Mouse (Mus musculus) MEL (cell line): ENCODE data around the gene Zc3h10. TPM values are rescaled to one million over a fixed set of nuclear protein-coding genes. Genes with fewer than 3 reads are reported as not detected.
"Not testable (repeated sequence)": the region's sequence is repeated elsewhere in the genome, so short reads cannot be mapped to it uniquely, and the experiment has no call there.

ENCODE experiments used
- DNase-seq: peaks from one replicate; pipeline ENCODE4 v3.0.0; 2011; ENCODE audit warnings: low read depth, low spot score
- H3K27ac ChIP-seq: 2 replicates; pipeline ENCODE4 v1.5.1; 2012; ENCODE audit warnings: low read depth, mild to moderate bottlenecking, control low read depth, low read length, moderate library complexity; ENCODE audit not compliant: control insufficient read depth
- H3K27me3 ChIP-seq, 2 experiments: fragments of 150-350 bp in 1 of 2; sonication (generic) in 1 of 2; 2 replicates each; pipeline ENCODE4 v1.6.1; 2012; ENCODE audit warnings: low read length in 2 of 2, mild to moderate bottlenecking in 2 of 2, improper control_type of control experiment in 1 of 2, moderate library complexity in 1 of 2; ENCODE audit not compliant: insufficient read depth in 2 of 2, control insufficient read depth in 1 of 2
- H3K36me3 ChIP-seq, 2 experiments: 2 replicates each; pipeline ENCODE4 v1.6.1; 2012 to 2014; ENCODE audit warnings: low read length in 2 of 2, improper control_type of control experiment in 1 of 2, inconsistent platforms in 1 of 2, mild to moderate bottlenecking in 1 of 2; ENCODE audit not compliant: insufficient read depth in 2 of 2, control insufficient read depth in 1 of 2
- H3K4me1 ChIP-seq, 2 experiments: fragments of 150-350 bp in 1 of 2; sonication (generic) in 1 of 2; 2 replicates each; pipeline ENCODE4 v1.6.1; 2012; ENCODE audit warnings: low read length in 2 of 2, improper control_type of control experiment in 1 of 2, mild to moderate bottlenecking in 1 of 2; ENCODE audit not compliant: insufficient read depth in 2 of 2, control insufficient read depth in 1 of 2
- H3K4me3 ChIP-seq, 2 experiments: fragments of 150-350 bp in 1 of 2; sonication (generic) in 1 of 2; 2 replicates each; pipeline ENCODE4 v1.5.1; 2012; ENCODE audit warnings: low read depth in 2 of 2, low read length in 2 of 2, mild to moderate bottlenecking in 2 of 2, moderate library complexity in 2 of 2, control low read depth in 1 of 2, improper control_type of control experiment in 1 of 2; ENCODE audit not compliant: control insufficient read depth in 1 of 2, insufficient read depth in 1 of 2
- H3K79me2 ChIP-seq: 2 replicates; pipeline ENCODE4 v1.6.1; 2012; ENCODE audit warnings: mild to moderate bottlenecking, low read length, moderate library complexity; ENCODE audit not compliant: control insufficient read depth, poor library complexity, insufficient read depth
- H3K9ac ChIP-seq: 2 replicates; pipeline ENCODE4 v1.6.1; 2012; ENCODE audit warnings: low read depth, mild to moderate bottlenecking, control low read depth, low read length, moderate library complexity; ENCODE audit not compliant: control insufficient read depth, poor library complexity, severe bottlenecking
- H3K9me3 ChIP-seq: fragments of 150-350 bp; sonication (generic); replicated peaks from 2 replicates; pipeline ENCODE4 v1.6.1; 2012; ENCODE audit warnings: mild to moderate bottlenecking, low read length, improper control_type of control experiment, moderate library complexity; ENCODE audit not compliant: insufficient read depth
- BHLHE40 ChIP-seq: IDR thresholded peaks from 2 replicates; pipeline ENCODE4 v1.6.1; 2012; ENCODE audit warnings: low read depth, mild to moderate bottlenecking, inconsistent platforms, low read length, improper control_type of control experiment, borderline replicate concordance
- CHD1 ChIP-seq: IDR thresholded peaks from 2 replicates; pipeline ENCODE4 v1.6.1; 2012; ENCODE audit warnings: low read depth, mild to moderate bottlenecking, inconsistent platforms, low read length, improper control_type of control experiment
- E2F4 ChIP-seq: IDR thresholded peaks from 2 replicates; pipeline ENCODE4 v1.6.1; 2011; ENCODE audit warnings: low read depth, low read length, improper control_type of control experiment, borderline replicate concordance
- ETS1 ChIP-seq: IDR thresholded peaks from 2 replicates; pipeline ENCODE4 v1.6.1; 2012; ENCODE audit warnings: low read depth, mild to moderate bottlenecking, inconsistent platforms, low read length, improper control_type of control experiment, moderate library complexity
- GABPA ChIP-seq: IDR thresholded peaks from 2 replicates; pipeline ENCODE4 v1.6.1; 2012; ENCODE audit warnings: low read depth, mild to moderate bottlenecking, inconsistent platforms, low read length, improper control_type of control experiment, moderate library complexity
- GATA1 ChIP-seq: IDR thresholded peaks from 2 replicates; pipeline ENCODE4 v1.6.1; 2011; ENCODE audit warnings: low read depth, low read length, improper control_type of control experiment
- HCFC1 ChIP-seq: IDR thresholded peaks from 2 replicates; pipeline ENCODE4 v1.6.1; 2012; ENCODE audit warnings: low read depth, mild to moderate bottlenecking, inconsistent platforms, low read length, improper control_type of control experiment, moderate library complexity
- KAT2A ChIP-seq: conservative IDR thresholded peaks from 2 replicates; pipeline ENCODE4 v1.6.1; 2012; ENCODE audit warnings: low read depth, low read length, improper control_type of control experiment, inconsistent platforms
- MAX ChIP-seq: IDR thresholded peaks from 2 replicates; pipeline ENCODE4 v1.6.1; 2011; ENCODE audit warnings: low read length, improper control_type of control experiment
- MAZ ChIP-seq: IDR thresholded peaks from 2 replicates; pipeline ENCODE4 v1.6.1; 2012; ENCODE audit warnings: low read depth, mild to moderate bottlenecking, inconsistent platforms, low read length, improper control_type of control experiment
- MXI1 ChIP-seq: IDR thresholded peaks from 2 replicates; pipeline ENCODE4 v1.6.1; 2011; ENCODE audit warnings: mild to moderate bottlenecking, low read depth, low read length, improper control_type of control experiment
- NELFE ChIP-seq: IDR thresholded peaks from 2 replicates; pipeline ENCODE4 v1.6.1; 2011; ENCODE audit warnings: low read depth, low read length, improper control_type of control experiment
- POLR2AphosphoS2 ChIP-seq: IDR thresholded peaks from 2 replicates; pipeline ENCODE4 v1.6.1; 2011; ENCODE audit warnings: low read length, improper control_type of control experiment
- POLR2AphosphoS5 ChIP-seq: IDR thresholded peaks from 2 replicates; pipeline ENCODE4 v1.6.1; 2012; ENCODE audit warnings: low read depth, borderline replicate concordance, mild to moderate bottlenecking, inconsistent platforms, low read length, moderate library complexity, mixed read lengths
- RCOR1 ChIP-seq: IDR thresholded peaks from 2 replicates; pipeline ENCODE4 v1.6.1; 2012; ENCODE audit warnings: low read depth, mild to moderate bottlenecking, inconsistent platforms, low read length, improper control_type of control experiment
- SMC3 ChIP-seq: IDR thresholded peaks from 2 replicates; pipeline ENCODE4 v1.6.1; 2011; ENCODE audit warnings: low read depth, low read length, improper control_type of control experiment
- TAL1 ChIP-seq: IDR thresholded peaks from 2 replicates; pipeline ENCODE4 v1.6.1; 2012; ENCODE audit warnings: mild to moderate bottlenecking, inconsistent platforms, low read length, moderate library complexity, mixed read lengths
- TCF12 ChIP-seq: IDR thresholded peaks from 2 replicates; pipeline ENCODE4 v1.6.1; 2014; ENCODE audit warnings: low read depth, mild to moderate bottlenecking, inconsistent platforms, low read length, improper control_type of control experiment, moderate library complexity
- ZKSCAN1 ChIP-seq: IDR thresholded peaks from 2 replicates; pipeline ENCODE4 v1.6.1; 2012; ENCODE audit warnings: low read depth, mild to moderate bottlenecking, inconsistent platforms, low read length, improper control_type of control experiment, moderate library complexity
- ZMIZ1 ChIP-seq: IDR thresholded peaks from 2 replicates; pipeline ENCODE4 v1.6.1; 2012; ENCODE audit warnings: low read depth, mild to moderate bottlenecking, inconsistent platforms, low read length, improper control_type of control experiment, moderate library complexity
- ZNF384 ChIP-seq: IDR thresholded peaks from 2 replicates; pipeline ENCODE4 v1.6.1; 2012; ENCODE audit warnings: low read depth, mild to moderate bottlenecking, inconsistent platforms, low read length, improper control_type of control experiment
- polyA plus RNA-seq, 2 experiments: library from polyadenylated mRNA; stranded (reverse) in 1 of 2; unstranded in 1 of 2; fragments of >175 nt in 1 of 2; fragments of >200 nt in 1 of 2; gene quantifications; 2 replicates each; pipeline versions ENCODE4 v1.2.1 to v1.2.4; 2012; ENCODE audit warnings: low replicate concordance in 2 of 2, low read depth in 1 of 2; ENCODE audit not compliant: insufficient read length in 2 of 2, insufficient read depth in 1 of 2, missing spikeins in 1 of 2
- total RNA-seq: library from RNA; depleted of rRNA; stranded (reverse); fragments of 300-350 nt; gene quantifications from 2 replicates; pipeline ENCODE4 v1.2.3, GENCODE M21; 2012

Gene Zc3h10
- total and polyA plus RNA-seq, 3 experiments = 14.6 to 17.3 TPM; not detected in 1

GRCm38 (mm10) chr10:128550144-128550823 lies 2.7 kb upstream of the Zc3h10 start:
- H3K27me3 ChIP-seq = not testable (repeated sequence)
- TF ChIP-seq TCF12 = 0 out of 2 replicates have a peak, but pooled peaks have one; percentile 11
- TF ChIP-seq TAL1 = peak; percentile 11; the same call in 1 of the 2 replicates
- TF ChIP-seq ZKSCAN1 = peak; percentile 88
- peak; percentile 45; the same call in 1 of the 2 replicates for TF ChIP-seq GATA1
- TF ChIP-seq, all 39 proteins: peak for 4; not testable (repeated sequence) for 35
- H3K36me3 ChIP-seq, DNase-seq, H3K9me3 ChIP-seq: not testable (repeated sequence)
- Histone ChIP-seq H3K4me1 (peaks cover 0 to 16% of the 10 kb centered on the region in 2 experiments; a peak in 2 of 4 replicates), H3K79me2 (peaks cover 18% of the 10 kb centered on the region), H3K9ac (peak overlapping the region; percentile 72), H3K4me3 (peak overlapping the region in 1 of 2 experiments; percentile 47; a peak in 3 of 4 replicates), H3K27ac (peak overlapping the region; percentile 70; the same call in 1 of the 2 replicates)

GRCm38 (mm10) chr10:128549682-128550057 lies 2.1 kb upstream of the Zc3h10 start:
- peaks cover 18% of the 10 kb centered on the region for H3K79me2 ChIP-seq
- TF ChIP-seq ZKSCAN1 (0 out of 2 replicates have a peak, but pooled peaks have one; percentile 30), CHD1 (peak; percentile 56; the same call in 1 of the 2 replicates)
- TF ChIP-seq, all 39 proteins: peak for 2; not testable (repeated sequence) for 37
- H3K9me3 ChIP-seq, H3K27me3 ChIP-seq, H3K36me3 ChIP-seq: not testable (repeated sequence)
- peak overlapping the region; percentile 70 for H3K27ac ChIP-seq
- peak; percentile 53 for DNase-seq
- peaks cover 0 to 16% of the 10 kb centered on the region in 2 experiments; a peak in 2 of 4 replicates for H3K4me1 ChIP-seq
- H3K4me3 ChIP-seq = peak overlapping the region; percentile 27 to 47
- H3K9ac ChIP-seq = peak overlapping the region; percentile 72

- Histone ChIP-seq H3K9ac (peak within 1 kb of the TSS; percentile 100), H3K27ac (peak within 1 kb of the TSS; percentile 97), H3K27me3 (no peaks in the 10 kb centered on the region), H3K9me3 (no peaks in the 10 kb centered on the region), H3K4me3 (peak within 1 kb of the TSS; percentile 54 to 96), H3K36me3 (peaks cover 0 to 8% of the 10 kb centered on the region in 2 experiments; a peak in 2 of 4 replicates), H3K4me1 (peaks cover 0 to 16% of the 10 kb centered on the region in 2 experiments; a peak in 2 of 4 replicates), H3K79me2 (peaks cover 18% of the 10 kb centered on the region)
- peak; percentile 99 for DNase-seq
- TF ChIP-seq POLR2AphosphoS2 (peak; percentile 100), SMC3 (no peak), KAT2A (peak; percentile 82), NELFE (peak; percentile 100), ZKSCAN1 (peak; percentile 73; the same call in 1 of the 2 replicates), MAX (0 out of 2 replicates have a peak, but pooled peaks have one; percentile 39), ETS1 (peak; percentile 91), TAL1 (peak; percentile 57), GABPA (no peak), MAZ (peak; percentile 72), HCFC1 (peak; percentile 98), ZNF384 (peak; percentile 100), ZMIZ1 (peak; percentile 99), CHD1 (peak; percentile 91; the same call in 1 of the 2 replicates), E2F4 (peak; percentile 16; the same call in 1 of the 2 replicates), RCOR1 (no peak), TCF12 (peak; percentile 63; the same call in 1 of the 2 replicates), MXI1 (peak; percentile 81), POLR2AphosphoS5 (peak; percentile 97), GATA1 (peak; percentile 64; the same call in 1 of the 2 replicates), BHLHE40 (no peak)
Measured at GRCm38 (mm10) chr10:128548947-128549681, 1.5 kb upstream of the Zc3h10 start, which contains the start of gene Rpl41. Gene Rpl41 (minus strand): TSS chr10:128549305.
